Mouse (Mus musculus) small intestine, adult 2 months (tissue): ENCODE measurements around the gene Ttn.

Experiments used
- CTCF ChIP-seq: fragments of 200-500 bp; IDR thresholded peaks from 2 replicates; pipeline ENCODE4 v1.5.1; 2012; ENCODE audit warnings: low read depth, mild to moderate bottlenecking, control low read depth, inconsistent platforms, low read length, moderate library complexity, mixed read lengths; ENCODE audit not compliant: insufficient replicate concordance, insufficient read length; ENCODE audit errors: extremely low read depth
- POLR2A ChIP-seq: fragments of 200-500 bp; IDR thresholded peaks from 2 replicates; pipeline ENCODE4 v1.6.1; 2012; ENCODE audit warnings: low read depth, mild to moderate bottlenecking, control low read depth, inconsistent platforms, low read length, moderate library complexity

DNA sequence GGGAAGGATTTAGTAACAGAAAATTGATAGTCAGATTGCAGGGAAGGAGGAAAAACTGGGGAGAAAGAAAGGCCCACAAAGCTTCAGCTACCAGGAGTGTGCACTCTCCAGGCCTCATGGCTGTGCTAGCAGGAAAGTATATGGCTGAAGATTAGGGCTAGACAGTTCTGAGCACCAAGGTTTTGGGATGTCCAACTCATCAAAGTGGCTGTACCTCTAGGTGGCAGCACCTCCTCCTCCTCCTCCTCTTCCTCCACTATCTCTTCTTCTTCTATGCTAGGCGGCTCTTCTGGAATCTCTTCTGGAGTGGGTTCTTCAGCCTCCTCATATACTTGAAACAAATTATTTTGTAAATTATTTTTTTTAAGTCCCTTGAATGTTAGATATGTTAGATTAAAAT, 139.2 kb downstream of the Ttn start:
- TF ChIP-seq CTCF: no peak
- no peak for TF ChIP-seq POLR2A
